Mouse (Mus musculus) left cerebral cortex, adult 9 months (tissue): ENCODE results near the gene E330009J07Rik.
A peak's percentile ranks its signal among the peaks of the same experiment; 100 is the strongest.

Source experiments
- DNase-seq, 2 experiments: peaks; one replicate each; pipeline ENCODE4 v3.0.0; 2022; ENCODE audit warnings: low spot score in 2 of 2

The E330009J07Rik gene

GRCm38 (mm10) chr6:40429521-40429931 lies 6.4 kb downstream of the E330009J07Rik start:
- DNase-seq: no peak

- no peak for DNase-seq
These were observed 7.2 kb downstream of the E330009J07Rik start for GRCm38 (mm10) chr6:40428696-40429095.

- DNase-seq: no peak
These were observed 8.5 kb downstream of the E330009J07Rik start for GRCm38 (mm10) chr6:40427441-40427840.

- peak in 1 of 2 experiments; percentile 65 for DNase-seq
These were observed 12.2 kb downstream of the E330009J07Rik start for GRCm38 (mm10) chr6:40423774-40424173.

GRCm38 (mm10) chr6:40423013-40423412 lies 12.9 kb downstream of the E330009J07Rik start:
- DNase-seq: no peak

GRCm38 (mm10) chr6:40421099-40421498 lies 14.8 kb downstream of the E330009J07Rik start:
- no peak for DNase-seq

- DNase-seq: no peak
These were observed 17.5 kb downstream of the E330009J07Rik start for GRCm38 (mm10) chr6:40418386-40418785.

GRCm38 (mm10) chr6:40415799-40416198 lies 20.1 kb downstream of the E330009J07Rik start:
- DNase-seq: no peak

GRCm38 (mm10) chr6:40413565-40413964 lies 22.4 kb downstream of the E330009J07Rik start:
- DNase-seq: no peak

- no peak for DNase-seq
These were observed 22.9 kb downstream of the E330009J07Rik start for GRCm38 (mm10) chr6:40413046-40413445.

- no peak for DNase-seq
These were observed 24.9 kb downstream of the E330009J07Rik start for GRCm38 (mm10) chr6:40411085-40411484.

GRCm38 (mm10) chr6:40403640-40404285 lies 32.2 kb downstream of the E330009J07Rik start:
- DNase-seq: peak in 1 of 2 experiments; percentile 54

- no peak for DNase-seq
These were observed 33.9 kb downstream of the E330009J07Rik start for GRCm38 (mm10) chr6:40402031-40402430.

- DNase-seq: peak; percentile 84 to 94
These were observed 42.7 kb downstream of the E330009J07Rik start for GRCm38 (mm10) chr6:40393213-40393612.

- no peak for DNase-seq
These were observed 45.0 kb downstream of the E330009J07Rik start for GRCm38 (mm10) chr6:40390975-40391374.

GRCm38 (mm10) chr6:40388660-40389059 lies 47.3 kb downstream of the E330009J07Rik start:
- DNase-seq: no peak

- no peak for DNase-seq
These were observed 50.3 kb downstream of the E330009J07Rik start for GRCm38 (mm10) chr6:40385682-40386081.

GRCm38 (mm10) chr6:40381908-40382307 lies 54.0 kb downstream of the E330009J07Rik start:
- DNase-seq: no peak

GRCm38 (mm10) chr6:40380181-40380580 lies 55.8 kb downstream of the E330009J07Rik start:
- DNase-seq: no peak

- no peak for DNase-seq
These were observed 64.9 kb downstream of the E330009J07Rik start for GRCm38 (mm10) chr6:40371031-40371430.

GRCm38 (mm10) chr6:40353360-40353759 lies 82.6 kb downstream of the E330009J07Rik start:
- DNase-seq: no peak
